Mouse (Mus musculus): ENCODE measurements around the gene Ankrd13d.

DNA sequence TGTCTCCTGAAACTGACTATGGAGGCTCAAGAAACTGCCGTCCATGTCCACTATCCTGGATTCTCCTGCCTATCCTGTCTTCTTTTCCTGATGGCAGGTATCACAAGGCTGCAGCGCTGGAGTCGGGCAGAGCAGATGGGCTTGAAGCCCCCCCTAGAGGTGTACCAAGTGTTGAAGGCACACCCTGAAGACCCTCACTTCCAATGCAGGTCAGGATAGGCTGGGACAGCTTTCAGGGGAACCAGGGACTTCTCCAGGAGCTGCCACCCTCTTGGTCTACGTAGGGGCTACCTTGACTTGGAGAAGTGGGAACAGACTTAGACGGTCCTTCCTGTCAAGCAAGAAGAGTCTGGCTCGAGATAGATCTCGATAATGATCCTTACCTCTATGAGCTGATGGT, 50.3 kb downstream of the Ankrd13d start:
- TF ChIP-seq CTCF (IDR thresholded peaks at IDR 0.05 in 2 of 3, conservative IDR thresholded peaks at IDR 0.05 in 1 of 3; ENCODE audit: control insufficient read depth in 1 of 3, insufficient read depth in 1 of 3, low read depth in 2 of 3, low read length in 3 of 3, poor library complexity in 1 of 3, severe bottlenecking in 1 of 3) (no peak), NELFE (IDR thresholded peaks at IDR 0.05; ENCODE audit: low read depth, low read length) (no peak), ZC3H11A (IDR thresholded peaks at IDR 0.05; ENCODE audit: low read depth, low read length) (no peak), EP300 (IDR thresholded peaks at IDR 0.05; ENCODE audit: low read depth in 1 of 2, low read length in 2 of 2) (no peak)
